Mouse (Mus musculus): ENCODE results near the gene Cbx4. TPM values are rescaled to one million over a fixed set of nuclear protein-coding genes. Genes with fewer than 3 reads are reported as not detected.
"Not testable (repeated sequence)": the region's sequence is repeated elsewhere in the genome, so short reads cannot be mapped to it uniquely, and the experiment has no call there.

The Cbx4 gene
- polyA plus RNA-seq, 1 experiment from 2014 or later: 9.6 TPM

- no peaks in the 10 kb centered on the region for H3K9me3 ChIP-seq (ENCODE audit: control insufficient read depth, low read length)
- H3K27ac ChIP-seq (replicated peaks): 0 out of 2 replicates have a peak overlapping the region, but pooled peaks have one; percentile 18
- DNase-seq (ENCODE audit: low spot score): no peak
- no peak for ATAC-seq (ENCODE audit: low FRiP score, low TSS enrichment)
- WGBS: 46% methylated on average over 7 of the region's 7 CpGs
- H3K4me3 ChIP-seq (ENCODE audit: low read depth, low read length): no peak overlapping the region
- H3K27me3 ChIP-seq (ENCODE audit: control insufficient read depth, insufficient read depth, low read length): no peaks in the 10 kb centered on the region
- H3K4me1 ChIP-seq (replicated peaks; ENCODE audit: control insufficient read depth, insufficient read depth): no peaks in the 10 kb centered on the region
- no peak overlapping the region for H3K4me2 ChIP-seq (replicated peaks; ENCODE audit: low read depth)
- H3K9ac ChIP-seq (ENCODE audit: low read length): no peak overlapping the region
- no peaks in the 10 kb centered on the region for H3K36me3 ChIP-seq (ENCODE audit: control insufficient read depth, insufficient read depth, low read length)
- TF ChIP-seq EP300 (optimal IDR thresholded peaks at IDR 0.05) (no peak), CTCF (IDR thresholded peaks at IDR 0.05; ENCODE audit: low read depth) (no peak)
Observed at GRCm38 (mm10) chr11:119105071-119105609, 19.1 kb upstream of the Cbx4 start.

DNA sequence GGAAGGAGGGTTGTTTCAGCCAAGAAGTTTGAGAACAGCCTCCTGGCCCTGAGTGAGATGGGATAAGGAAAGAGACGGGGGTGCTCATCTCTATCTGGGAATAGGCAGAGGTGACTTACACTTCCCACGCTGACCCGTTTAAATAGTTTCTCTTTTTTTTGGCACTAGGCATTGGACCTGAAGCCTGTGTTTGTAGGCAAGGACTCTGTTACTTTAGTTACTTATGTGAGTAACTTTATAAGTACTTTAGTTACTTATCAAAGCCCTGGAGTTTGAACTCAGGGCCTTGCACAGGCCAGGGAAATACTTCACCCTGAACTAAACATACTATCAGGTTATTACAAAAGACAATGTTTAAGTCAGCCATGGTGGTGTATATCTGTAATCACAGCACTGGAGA is 18.0 kb upstream of the Cbx4 start:
- DNase-seq (ENCODE audit: low spot score): no peak
- Histone ChIP-seq H3K27me3 (ENCODE audit: control insufficient read depth, insufficient read depth, low read length) (no peaks in the 10 kb centered on the region), H3K4me3 (ENCODE audit: low read depth, low read length) (no peak overlapping the region), H3K36me3 (ENCODE audit: control insufficient read depth, insufficient read depth, low read length) (no peaks in the 10 kb centered on the region), H3K4me2 (replicated peaks; ENCODE audit: low read depth) (no peak overlapping the region), H3K9ac (ENCODE audit: low read length) (no peak overlapping the region), H3K27ac (replicated peaks) (no peak overlapping the region), H3K4me1 (replicated peaks; ENCODE audit: control insufficient read depth, insufficient read depth) (no peaks in the 10 kb centered on the region), H3K9me3 (ENCODE audit: control insufficient read depth, low read length) (no peaks in the 10 kb centered on the region)
- WGBS: 77% methylated on average over 3 of the region's 3 CpGs
- TF ChIP-seq CTCF (IDR thresholded peaks at IDR 0.05; ENCODE audit: low read depth) (no peak), EP300 (optimal IDR thresholded peaks at IDR 0.05) (no peak)
- ATAC-seq (ENCODE audit: low FRiP score, low TSS enrichment): no peak

GRCm38 (mm10) chr11:119100355-119100754 is 14.3 kb upstream of the Cbx4 start:
- ATAC-seq (ENCODE audit: low FRiP score, low TSS enrichment); DNase-seq (ENCODE audit: low spot score); H3K27me3 ChIP-seq (ENCODE audit: control insufficient read depth, insufficient read depth, low read length); H3K27ac ChIP-seq (replicated peaks); H3K9ac ChIP-seq (ENCODE audit: low read length); H3K36me3 ChIP-seq (ENCODE audit: control insufficient read depth, insufficient read depth, low read length); H3K4me1 ChIP-seq (replicated peaks; ENCODE audit: control insufficient read depth, insufficient read depth); H3K4me2 ChIP-seq (replicated peaks; ENCODE audit: low read depth); H3K9me3 ChIP-seq (ENCODE audit: control insufficient read depth, low read length); H3K4me3 ChIP-seq (ENCODE audit: low read depth, low read length): not testable (repeated sequence)
- WGBS: 75% methylated on average over 4 of the region's 4 CpGs

- Histone ChIP-seq H3K27ac (replicated peaks) (no peak overlapping the region), H3K9ac (ENCODE audit: low read length) (no peak overlapping the region), H3K4me2 (replicated peaks; ENCODE audit: low read depth) (no peak overlapping the region), H3K4me3 (ENCODE audit: low read depth, low read length) (no peak overlapping the region), H3K4me1 (replicated peaks; ENCODE audit: control insufficient read depth, insufficient read depth) (no peaks in the 10 kb centered on the region), H3K9me3 (ENCODE audit: control insufficient read depth, low read length) (no peaks in the 10 kb centered on the region), H3K36me3 (ENCODE audit: control insufficient read depth, insufficient read depth, low read length) (no peaks in the 10 kb centered on the region), H3K27me3 (ENCODE audit: control insufficient read depth, insufficient read depth, low read length) (no peaks in the 10 kb centered on the region)
- WGBS: 75% methylated on average over 4 of the region's 4 CpGs
- DNase-seq (ENCODE audit: low spot score): no peak
- TF ChIP-seq CTCF (IDR thresholded peaks at IDR 0.05; ENCODE audit: low read depth) (no peak), EP300 (optimal IDR thresholded peaks at IDR 0.05) (no peak)
- no peak for ATAC-seq (ENCODE audit: low FRiP score, low TSS enrichment)
Observed at GRCm38 (mm10) chr11:119098202-119098601, 12.2 kb upstream of the Cbx4 start.

DNA sequence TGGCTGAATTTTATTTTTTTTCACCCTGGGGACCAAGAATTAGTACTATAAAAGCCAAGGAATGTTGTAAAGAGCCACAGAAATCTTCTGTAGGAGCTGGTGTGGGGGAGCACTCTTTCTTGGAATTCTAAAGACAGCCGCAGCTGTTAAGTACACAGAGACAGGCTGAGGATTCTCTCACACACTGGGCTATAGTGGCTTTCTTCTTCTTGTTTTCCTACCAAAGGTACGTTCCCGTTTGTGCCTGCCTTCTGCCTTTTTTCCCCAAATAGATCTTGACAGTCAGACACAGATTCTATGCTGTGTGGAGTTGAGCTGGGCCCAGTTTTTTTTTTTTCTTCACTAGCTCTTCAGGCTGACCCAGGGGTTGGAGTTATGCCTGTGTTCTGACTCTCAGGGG is 9.4 kb upstream of the Cbx4 start:
- Histone ChIP-seq H3K9me3 (ENCODE audit: control insufficient read depth, low read length) (no peaks in the 10 kb centered on the region), H3K36me3 (ENCODE audit: control insufficient read depth, insufficient read depth, low read length) (no peaks in the 10 kb centered on the region), H3K4me3 (ENCODE audit: low read depth, low read length) (no peak overlapping the region), H3K9ac (ENCODE audit: low read length) (no peak overlapping the region), H3K4me2 (replicated peaks; ENCODE audit: low read depth) (no peak overlapping the region), H3K4me1 (replicated peaks; ENCODE audit: control insufficient read depth, insufficient read depth) (0 out of 2 replicates have a peak, but pooled peaks cover 2% of the 10 kb centered on the region), H3K27me3 (ENCODE audit: control insufficient read depth, insufficient read depth, low read length) (no peaks in the 10 kb centered on the region), H3K27ac (replicated peaks) (no peak overlapping the region)
- TF ChIP-seq EP300 (optimal IDR thresholded peaks at IDR 0.05) (no peak), CTCF (IDR thresholded peaks at IDR 0.05; ENCODE audit: low read depth) (no peak)
- no peak for DNase-seq (ENCODE audit: low spot score)
- WGBS: 38% methylated on average over 3 of the region's 3 CpGs
- ATAC-seq (ENCODE audit: low FRiP score, low TSS enrichment): no peak

- no peak overlapping the region for H3K9ac ChIP-seq (ENCODE audit: low read length)
- H3K27me3 ChIP-seq (ENCODE audit: control insufficient read depth, insufficient read depth, low read length): no peaks in the 10 kb centered on the region; the same call in 1 of the 2 replicates
- 0 out of 2 replicates have a peak, but pooled peaks cover 4% of the 10 kb centered on the region for H3K4me1 ChIP-seq (replicated peaks; ENCODE audit: control insufficient read depth, insufficient read depth)
- TF ChIP-seq EP300 (optimal IDR thresholded peaks at IDR 0.05): no peak
- TF ChIP-seq CTCF (IDR thresholded peaks at IDR 0.05; ENCODE audit: low read depth): no peak
- no peak for ATAC-seq (ENCODE audit: low FRiP score, low TSS enrichment)
- 47% methylated on average over 1 of the region's 1 CpGs for WGBS
- no peak overlapping the region for H3K4me2 ChIP-seq (replicated peaks; ENCODE audit: low read depth)
- H3K27ac ChIP-seq (replicated peaks): no peak overlapping the region
- H3K4me3 ChIP-seq (ENCODE audit: low read depth, low read length): no peak overlapping the region
- DNase-seq (ENCODE audit: low spot score): no peak
- no peaks in the 10 kb centered on the region for H3K36me3 ChIP-seq (ENCODE audit: control insufficient read depth, insufficient read depth, low read length)
- no peaks in the 10 kb centered on the region for H3K9me3 ChIP-seq (ENCODE audit: control insufficient read depth, low read length)
Observed at GRCm38 (mm10) chr11:119093322-119093721, 7.3 kb upstream of the Cbx4 start.
